Mouse (Mus musculus) thymus, adult 2 months (tissue): ENCODE measurements around the gene Kdm5b. TPM values are rescaled to one million over a fixed set of nuclear protein-coding genes. Genes with fewer than 3 reads are reported as not detected.

ENCODE experiments used
- DNase-seq: peaks from one replicate; pipeline ENCODE4 v3.0.0; 2021
- H3K27ac ChIP-seq: fragments of 200-500 bp; 2 replicates; pipeline ENCODE4 v1.5.1; 2012; ENCODE audit warnings: low read length, control low read depth; ENCODE audit not compliant: control insufficient read depth, insufficient read depth
- H3K27me3 ChIP-seq: fragments of 200-500 bp; 2 replicates; pipeline ENCODE4 v1.6.1; 2012; ENCODE audit warnings: mild to moderate bottlenecking, low read length, moderate library complexity, mixed read lengths; ENCODE audit not compliant: control insufficient read depth, insufficient read depth
- H3K36me3 ChIP-seq: fragments of 200-500 bp; 2 replicates; pipeline ENCODE4 v1.6.1; 2012; ENCODE audit warnings: mild to moderate bottlenecking, low read length, moderate library complexity; ENCODE audit not compliant: control insufficient read depth, insufficient read depth
- H3K4me1 ChIP-seq: fragments of 200-500 bp; replicated peaks from 2 replicates; pipeline ENCODE4 v1.6.1; 2012; ENCODE audit warnings: low read length; ENCODE audit not compliant: control insufficient read depth, insufficient read depth
- H3K4me3 ChIP-seq: fragments of 200-500 bp; 2 replicates; pipeline ENCODE4 v1.5.1; 2012; ENCODE audit warnings: mild to moderate bottlenecking, low read length, control low read depth, moderate library complexity; ENCODE audit not compliant: control insufficient read depth, insufficient read depth
- CTCF ChIP-seq: fragments of 200-500 bp; IDR thresholded peaks from 2 replicates; pipeline ENCODE4 v1.5.1; 2012; ENCODE audit warnings: mild to moderate bottlenecking, control low read depth, low read length, moderate library complexity, borderline replicate concordance; ENCODE audit not compliant: control insufficient read depth, poor library complexity, insufficient read depth; ENCODE audit errors: extremely low read depth
- POLR2A ChIP-seq: fragments of 200-500 bp; IDR thresholded peaks from 2 replicates; pipeline ENCODE4 v1.6.1; 2012; ENCODE audit warnings: mild to moderate bottlenecking, low read length, control low read depth, moderate library complexity; ENCODE audit not compliant: control insufficient read depth, poor library complexity, insufficient read depth; ENCODE audit errors: extremely low read depth
- WGBS: fragments of 180-500 bp; shearing (Covaris S2); methylation state at CpG from one replicate; pipeline ENCODE4 v1.1.7; 2018; 5-methylcytosine and 5-hydroxymethylcytosine counted together
- polyA plus RNA-seq: library from polyadenylated mRNA; depleted of rRNA; stranded (reverse); fragments of >200 nt; gene quantifications from 2 replicates; pipeline ENCODE4 v1.2.3, GENCODE M21; 2012

The Kdm5b gene
- polyA plus RNA-seq, 1 experiment, result 26.7 TPM

- peaks cover 82% of the 10 kb centered on the region for H3K36me3 ChIP-seq
- no peaks in the 10 kb centered on the region for H3K4me1 ChIP-seq
- no peak overlapping the region for H3K4me3 ChIP-seq
- TF ChIP-seq POLR2A (no peak), CTCF (no peak)
- H3K27ac ChIP-seq, result no peak overlapping the region
- 95% methylated on average over 9 of the region's 9 CpGs for WGBS
- no peaks in the 10 kb centered on the region for H3K27me3 ChIP-seq
- DNase-seq, result no peak
Observed at GRCm38 (mm10) chr1:134617656-134618055, 57.7 kb downstream of the Kdm5b start.

DNA sequence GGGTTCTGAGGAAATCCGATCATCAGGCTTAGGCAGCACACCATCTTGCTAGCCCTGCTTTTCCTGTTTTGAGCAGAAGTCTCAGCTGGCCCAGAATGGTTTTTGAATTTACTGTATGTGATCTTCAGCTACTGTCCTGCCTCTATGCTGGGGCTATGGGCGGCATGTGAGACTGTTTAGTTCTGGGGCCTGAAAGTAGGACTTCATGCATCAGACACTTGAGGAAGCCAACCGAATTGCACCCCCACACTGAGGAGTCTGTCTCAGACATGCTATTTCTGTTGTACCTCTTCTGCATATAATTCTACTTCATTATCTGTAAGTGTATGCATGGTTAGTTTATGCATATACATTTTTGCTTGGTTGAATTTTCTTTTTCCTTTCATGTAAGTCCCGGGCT, 65.4 kb downstream of the Kdm5b start:
- Histone ChIP-seq H3K27ac (no peak overlapping the region), H3K27me3 (no peaks in the 10 kb centered on the region), H3K4me3 (no peak overlapping the region), H3K36me3 (peaks cover 93% of the 10 kb centered on the region), H3K4me1 (no peaks in the 10 kb centered on the region)
- WGBS, result 98% methylated on average over 4 of the region's 4 CpGs
- no peak for DNase-seq
- TF ChIP-seq CTCF (no peak), POLR2A (no peak)

DNA sequence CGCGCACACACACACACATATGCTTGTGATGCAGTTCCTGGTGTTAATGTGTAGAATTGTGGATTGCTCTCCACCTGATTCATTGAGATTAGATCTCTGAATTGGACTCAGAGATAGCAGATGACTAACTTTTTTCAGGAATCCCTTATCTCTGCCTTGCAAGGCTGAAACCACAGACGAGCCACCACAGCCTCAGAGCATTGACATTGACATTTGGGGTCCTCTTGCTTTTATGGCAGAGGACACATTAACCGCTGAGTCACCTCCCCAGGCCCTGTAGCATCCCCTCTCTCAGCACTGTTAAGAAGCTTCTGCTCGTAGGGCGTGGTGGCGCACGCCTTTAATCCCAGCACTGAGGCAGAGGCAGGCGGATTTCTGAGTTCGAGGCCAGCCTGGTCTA, 69.5 kb downstream of the Kdm5b start:
- 96% methylated on average over 10 of the region's 10 CpGs for WGBS

GRCm38 (mm10) chr1:134634296-134634695, 74.3 kb downstream of the Kdm5b start:
- WGBS, result 93% methylated on average over 7 of the region's 7 CpGs
- Histone ChIP-seq H3K4me3 (no peak overlapping the region), H3K27ac (no peak overlapping the region), H3K27me3 (no peaks in the 10 kb centered on the region), H3K36me3 (peaks cover 35% of the 10 kb centered on the region), H3K4me1 (no peaks in the 10 kb centered on the region)
- no peak for DNase-seq
- TF ChIP-seq POLR2A (no peak), CTCF (no peak)

More for the DNA sequence above, 69.5 kb downstream of the Kdm5b start:
- H3K4me1 ChIP-seq, result no peaks in the 10 kb centered on the region
- peaks cover 81% of the 10 kb centered on the region for H3K36me3 ChIP-seq
- no peak overlapping the region for H3K4me3 ChIP-seq
- H3K27ac ChIP-seq, result no peak overlapping the region
- no peak for DNase-seq
- H3K27me3 ChIP-seq, result no peaks in the 10 kb centered on the region
- TF ChIP-seq POLR2A, result no peak
- TF ChIP-seq CTCF, result no peak

- peaks cover 15% of the 10 kb centered on the region for H3K36me3 ChIP-seq
- no peak overlapping the region for H3K27ac ChIP-seq
- no peak for TF ChIP-seq POLR2A
- no peak for TF ChIP-seq CTCF
- WGBS, result 86% methylated on average over 3 of the region's 3 CpGs
- H3K4me3 ChIP-seq, result no peak overlapping the region
- DNase-seq, result no peak
- no peaks in the 10 kb centered on the region; the same call in 1 of the 2 replicates for H3K27me3 ChIP-seq
- H3K4me1 ChIP-seq, result no peaks in the 10 kb centered on the region
Observed at GRCm38 (mm10) chr1:134636245-134636644, 76.3 kb downstream of the Kdm5b start.

GRCm38 (mm10) chr1:134636684-134637083, 76.7 kb downstream of the Kdm5b start:
- H3K4me1 ChIP-seq, result no peaks in the 10 kb centered on the region
- no peaks in the 10 kb centered on the region; the same call in 1 of the 2 replicates for H3K27me3 ChIP-seq
- peaks cover 11% of the 10 kb centered on the region for H3K36me3 ChIP-seq
- H3K27ac ChIP-seq, result no peak overlapping the region
- DNase-seq, result peak; percentile 51
- H3K4me3 ChIP-seq, result no peak overlapping the region
- no peak for TF ChIP-seq POLR2A
- TF ChIP-seq CTCF, result no peak
- WGBS, result 21% methylated on average over 3 of the region's 3 CpGs

DNA sequence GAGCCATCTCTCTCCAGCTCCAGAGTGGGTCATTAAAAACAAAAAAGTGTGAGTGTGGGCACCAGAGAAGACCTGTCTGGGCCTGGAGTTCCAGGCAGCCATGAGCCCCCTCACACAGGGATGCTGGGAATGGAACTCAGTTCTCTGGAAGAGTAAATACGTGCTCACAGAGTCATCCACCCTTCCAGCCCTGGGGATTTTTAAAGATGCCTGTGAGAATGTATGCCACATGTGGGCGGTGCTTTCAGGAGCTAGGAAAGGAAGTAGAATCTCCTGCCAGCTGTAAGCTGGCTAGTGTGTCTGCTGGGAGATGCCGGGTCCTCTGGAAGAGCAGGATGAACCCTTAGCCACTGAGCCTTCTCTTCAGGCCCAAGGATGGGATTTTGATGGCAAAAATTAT, 78.1 kb downstream of the Kdm5b start:
- Histone ChIP-seq H3K27ac (no peak overlapping the region), H3K4me3 (no peak overlapping the region), H3K4me1 (no peaks in the 10 kb centered on the region), H3K27me3 (no peaks in the 10 kb centered on the region; the same call in 1 of the 2 replicates), H3K36me3 (no peaks in the 10 kb centered on the region)
- TF ChIP-seq CTCF, result no peak
- no peak for TF ChIP-seq POLR2A
- DNase-seq, result no peak
- 20% methylated on average over 3 of the region's 3 CpGs for WGBS
